Mouse (Mus musculus): ENCODE measurements around the gene Zranb3.
"Not testable (repeated sequence)": the region's sequence is repeated elsewhere in the genome, so short reads cannot be mapped to it uniquely, and the experiment has no call there.

Gene Zranb3

DNA sequence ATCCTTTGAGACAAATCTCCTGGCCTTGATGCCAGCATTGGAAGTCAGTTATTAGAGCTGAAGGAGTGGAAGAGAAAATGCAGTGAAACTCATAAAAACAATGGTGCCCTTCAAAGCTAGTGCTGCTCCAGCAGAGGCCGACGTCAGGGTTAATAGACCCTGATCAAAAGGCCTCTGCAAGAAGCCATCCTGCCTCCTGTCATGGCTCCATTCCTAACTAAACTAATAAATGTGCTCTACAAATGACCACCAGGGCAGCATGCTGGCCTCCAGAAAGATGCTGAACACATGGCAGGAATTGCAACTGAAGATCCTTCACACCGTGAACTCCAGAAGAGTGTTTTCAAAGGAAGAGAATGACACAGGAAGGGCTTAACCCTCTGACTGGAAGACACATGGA, 117.5 kb downstream of the Zranb3 start:
- DNase-seq = peak; percentile 48

DNA sequence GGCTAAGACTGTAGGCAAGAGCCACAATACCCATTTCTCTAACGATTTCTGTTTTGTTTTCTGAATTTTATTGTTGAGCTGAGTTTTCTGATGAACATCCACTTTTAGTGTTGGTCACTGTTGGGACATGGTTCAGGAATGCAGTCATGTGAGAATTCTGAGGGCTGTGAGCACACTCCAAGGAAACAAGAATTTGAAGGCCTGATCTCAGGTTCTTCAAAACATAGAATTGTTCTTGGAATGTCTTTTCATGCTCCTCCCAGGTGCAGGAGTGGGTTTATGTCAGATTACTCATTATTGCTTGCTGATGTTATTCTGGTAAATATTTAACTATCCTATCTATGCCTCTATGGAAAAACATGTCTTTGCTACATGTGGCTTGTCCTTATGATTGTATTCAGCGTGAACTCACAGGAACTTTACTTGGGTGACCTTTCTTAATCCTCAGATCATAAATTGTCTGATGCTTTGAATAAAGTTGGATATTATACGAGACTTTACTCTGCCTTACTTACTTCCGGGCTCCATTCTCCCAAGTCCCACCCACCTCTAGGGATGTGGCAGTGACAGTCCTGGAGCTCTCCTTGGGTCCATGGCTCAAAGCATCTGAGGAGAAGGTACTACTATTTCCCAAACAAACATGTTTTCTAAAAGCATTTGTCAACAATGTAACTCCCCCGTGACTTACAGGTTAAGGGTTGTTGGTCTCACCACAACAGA, 119.4 kb downstream of the Zranb3 start:
- DNase-seq = no peak

- DNase-seq = no peak
These were observed 120.6 kb downstream of the Zranb3 start for GRCm38 (mm10) chr1:127982268-127982667.

GRCm38 (mm10) chr1:127980911-127981559, 121.8 kb downstream of the Zranb3 start:
- peak; percentile 46 for DNase-seq

DNA sequence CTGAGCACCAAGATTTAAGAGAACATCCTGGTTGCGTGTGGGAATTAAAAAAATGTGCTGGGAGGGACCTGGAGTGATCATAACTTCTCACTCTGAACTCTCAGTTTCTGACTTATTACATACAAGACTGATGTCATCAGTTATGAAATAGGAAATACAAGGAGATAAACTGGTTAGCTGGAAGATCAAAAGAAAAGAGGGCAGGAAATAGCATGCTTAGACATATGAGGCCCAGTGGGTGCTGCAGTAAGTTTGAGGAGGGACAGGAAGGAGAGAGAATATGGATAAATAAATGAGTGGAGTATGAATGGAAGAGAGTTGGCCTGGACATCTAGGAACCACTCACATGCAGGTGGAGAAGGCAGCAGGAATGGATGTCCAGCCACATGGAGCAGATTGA, 124.7 kb downstream of the Zranb3 start:
- no peak for DNase-seq

DNA sequence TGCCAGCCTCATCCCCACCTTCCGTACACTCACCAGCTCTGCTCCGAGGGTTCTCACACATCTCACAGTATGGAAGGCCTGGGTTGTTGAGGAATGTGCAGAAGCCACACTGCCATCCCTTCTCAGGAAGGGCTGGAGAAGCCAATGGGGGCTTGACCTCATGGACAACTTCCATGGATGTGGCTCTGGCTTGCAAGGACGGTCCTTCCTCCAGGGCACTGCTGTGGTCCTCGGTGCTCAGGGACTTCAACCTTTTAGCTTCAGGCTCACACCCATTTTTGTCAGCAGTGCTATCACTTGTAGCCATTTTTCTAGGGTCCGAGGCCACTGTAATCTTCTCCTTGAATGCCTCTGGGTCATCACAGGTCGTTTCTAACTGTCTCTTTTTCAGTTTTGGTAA, 126.7 kb downstream of the Zranb3 start:
- no peak for DNase-seq

DNA sequence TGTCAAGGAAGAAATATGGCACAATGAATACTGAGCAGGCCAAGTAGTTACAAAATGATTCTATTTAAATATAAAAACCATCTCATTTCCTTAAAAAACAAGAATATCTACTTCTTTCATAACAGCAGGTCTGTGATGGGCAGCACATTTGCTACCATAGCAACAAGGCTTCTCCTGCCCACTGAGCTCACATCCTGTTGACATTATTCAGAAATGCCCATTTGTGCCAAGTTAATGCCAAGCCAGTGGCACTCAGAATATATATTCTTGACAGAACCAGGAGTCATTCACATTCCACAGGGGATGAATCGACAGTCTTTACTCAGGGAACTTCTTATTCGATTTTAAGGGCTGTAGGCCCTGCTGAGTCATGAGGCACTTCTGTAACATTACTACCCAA, 127.2 kb downstream of the Zranb3 start:
- DNase-seq = no peak

DNA sequence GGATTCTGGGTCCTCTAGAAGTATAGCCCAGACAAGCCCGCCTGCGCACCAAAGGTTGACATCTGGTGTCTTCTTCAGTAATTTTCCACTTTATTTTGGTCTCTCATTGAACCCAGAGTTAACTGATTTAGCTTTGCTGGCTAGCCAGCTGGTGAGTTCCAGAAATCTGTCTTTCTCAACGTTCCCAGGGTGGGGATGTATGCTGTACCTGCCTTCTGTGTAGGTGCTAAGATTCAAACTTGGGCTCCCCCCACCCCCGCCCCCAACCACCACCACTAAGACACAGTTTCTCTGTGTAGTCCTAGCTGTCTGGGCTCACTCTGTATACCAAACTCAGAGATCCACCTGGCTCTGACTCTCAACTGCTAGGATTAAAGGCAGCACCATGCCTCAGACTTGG, 128.8 kb downstream of the Zranb3 start:
- no peak for DNase-seq

- no peak for DNase-seq
These were observed 132.0 kb downstream of the Zranb3 start for GRCm38 (mm10) chr1:127970870-127971269.

GRCm38 (mm10) chr1:127963326-127963725, 139.5 kb downstream of the Zranb3 start:
- DNase-seq = no peak

DNA sequence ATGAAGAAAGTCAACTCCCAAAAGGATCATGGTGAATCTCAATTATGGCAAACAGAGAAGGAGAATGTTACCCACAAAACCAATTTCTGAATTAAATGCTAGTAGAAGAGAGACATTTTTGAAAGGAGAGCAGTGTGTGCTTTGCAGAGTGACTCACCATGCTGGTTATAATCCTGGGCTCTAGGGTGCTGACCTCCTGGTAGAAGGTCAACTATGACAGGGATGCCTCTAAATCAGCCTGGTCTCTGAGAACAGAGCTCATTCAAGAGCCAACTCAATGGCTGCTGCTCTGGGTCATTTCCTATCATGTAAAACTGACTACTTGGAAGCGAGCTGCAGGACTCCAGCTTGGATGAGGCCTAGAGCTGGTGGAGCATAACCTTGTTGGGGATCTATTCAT, 141.7 kb downstream of the Zranb3 start:
- DNase-seq = no peak

GRCm38 (mm10) chr1:127959312-127959718, 143.5 kb downstream of the Zranb3 start:
- no peak for DNase-seq

DNA sequence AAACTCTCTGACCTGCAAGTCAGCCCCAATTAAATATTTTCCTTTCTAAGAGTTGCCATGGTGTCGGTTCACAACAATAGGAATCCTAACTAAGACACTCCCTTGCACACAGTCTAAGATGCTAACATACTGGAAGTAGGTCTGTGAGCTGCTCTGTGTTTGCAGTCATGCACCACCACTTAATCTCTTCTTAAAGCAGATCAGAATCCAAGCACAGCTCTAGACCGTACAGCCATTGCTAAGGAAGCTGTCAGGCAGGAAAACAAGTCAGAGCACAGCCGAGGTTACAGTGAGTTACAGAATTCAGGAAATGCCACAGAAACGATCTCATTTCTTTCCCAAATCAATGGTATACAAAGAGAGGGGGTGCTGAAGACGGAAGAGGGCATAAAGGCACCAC, 144.0 kb downstream of the Zranb3 start:
- DNase-seq = peak; percentile 5

- DNase-seq = no peak
These were observed 146.3 kb downstream of the Zranb3 start for GRCm38 (mm10) chr1:127956524-127956923.

GRCm38 (mm10) chr1:127954800-127955199, 148.0 kb downstream of the Zranb3 start:
- DNase-seq = no peak

DNA sequence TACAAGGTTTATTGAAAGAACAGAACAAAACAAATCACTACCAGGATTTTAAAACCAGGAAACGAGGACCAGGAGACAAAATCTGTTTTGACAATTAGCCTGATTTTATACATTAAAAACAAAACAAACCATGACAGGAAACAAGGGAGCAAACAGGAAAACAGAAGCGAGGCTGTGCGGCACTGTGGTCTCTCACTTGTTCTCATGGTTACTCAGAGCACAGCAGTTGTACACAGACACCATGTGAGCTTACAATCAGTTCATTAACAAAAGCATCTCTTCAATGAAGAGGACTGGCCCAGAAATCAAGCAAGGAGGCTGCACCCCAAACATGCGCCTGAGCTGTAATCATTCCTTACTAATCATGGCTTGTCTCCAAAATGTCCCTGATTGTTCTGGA, 148.6 kb downstream of the Zranb3 start:
- DNase-seq = not testable (repeated sequence)

GRCm38 (mm10) chr1:127952276-127952675, 150.6 kb downstream of the Zranb3 start:
- DNase-seq = no peak

GRCm38 (mm10) chr1:127948748-127949147, 154.1 kb downstream of the Zranb3 start:
- DNase-seq = no peak

DNA sequence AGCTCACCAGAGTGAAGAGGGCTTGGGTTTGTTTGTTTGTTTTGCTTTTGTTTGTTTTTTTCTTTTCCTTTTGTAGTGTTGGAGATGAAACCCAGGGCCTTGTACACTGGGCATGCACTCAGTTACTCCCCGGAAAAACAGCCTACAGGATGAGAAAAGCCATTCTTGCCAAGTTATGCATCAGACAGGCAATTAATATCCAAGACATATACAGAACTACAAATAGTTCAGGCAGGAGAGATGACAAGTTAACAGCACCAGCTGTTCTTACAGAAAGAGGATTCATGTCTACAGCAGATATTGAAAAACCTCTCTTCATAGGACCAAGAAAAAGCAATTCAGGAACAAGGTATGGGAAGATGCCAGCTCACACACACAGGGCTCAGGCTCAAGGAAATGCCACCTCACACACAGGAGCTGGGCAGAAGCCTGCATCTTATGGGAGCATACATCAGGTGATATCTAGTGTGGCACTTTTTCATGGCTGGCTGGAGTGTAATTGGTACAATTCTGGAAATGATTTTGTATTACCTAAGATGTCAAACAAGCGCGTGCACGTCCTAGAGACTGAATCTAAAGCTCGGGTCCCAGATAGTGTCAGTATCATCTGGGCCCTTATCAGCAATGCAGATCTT, 156.1 kb downstream of the Zranb3 start:
- no peak for DNase-seq

DNA sequence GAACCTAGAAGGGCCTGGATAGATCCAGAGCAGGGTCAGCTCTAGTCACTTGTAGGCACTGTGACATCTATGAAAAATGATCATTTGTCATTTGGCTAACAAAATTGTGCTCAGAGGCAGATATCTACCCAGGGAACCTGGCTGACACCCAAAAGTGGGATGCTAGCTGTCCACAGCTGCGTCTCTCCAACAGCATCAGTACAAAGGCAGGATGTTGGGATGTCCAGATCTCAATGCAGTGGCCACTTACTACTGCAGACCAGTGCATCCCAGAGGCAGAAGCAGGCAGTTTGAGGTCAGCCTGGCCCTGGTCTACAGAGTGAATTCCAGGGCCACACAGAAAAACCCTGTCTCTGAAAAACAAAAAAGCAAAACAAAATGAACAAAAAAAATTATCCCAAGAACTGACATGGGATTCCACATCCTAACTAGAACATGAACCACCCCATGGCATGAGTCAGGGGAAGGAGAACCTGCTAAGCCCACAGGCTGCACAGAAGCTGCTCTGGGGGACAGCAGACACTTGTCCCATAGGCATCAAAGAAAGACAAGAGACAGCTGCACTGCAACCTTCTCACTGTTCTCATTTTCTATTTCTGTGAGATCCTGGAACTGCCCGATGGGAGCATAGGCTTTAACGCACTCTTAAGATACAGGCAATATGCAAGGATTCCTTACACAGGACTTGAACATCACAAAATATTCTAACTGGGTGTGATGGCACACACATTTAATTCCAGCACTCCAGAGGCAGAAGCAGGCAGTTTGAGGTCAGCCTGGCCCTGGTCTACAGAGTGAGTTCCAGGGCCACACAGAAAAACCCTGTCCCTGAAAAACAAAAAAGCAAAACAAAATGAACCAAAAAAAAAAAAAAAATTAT, 156.9 kb downstream of the Zranb3 start:
- no peak for DNase-seq

DNA sequence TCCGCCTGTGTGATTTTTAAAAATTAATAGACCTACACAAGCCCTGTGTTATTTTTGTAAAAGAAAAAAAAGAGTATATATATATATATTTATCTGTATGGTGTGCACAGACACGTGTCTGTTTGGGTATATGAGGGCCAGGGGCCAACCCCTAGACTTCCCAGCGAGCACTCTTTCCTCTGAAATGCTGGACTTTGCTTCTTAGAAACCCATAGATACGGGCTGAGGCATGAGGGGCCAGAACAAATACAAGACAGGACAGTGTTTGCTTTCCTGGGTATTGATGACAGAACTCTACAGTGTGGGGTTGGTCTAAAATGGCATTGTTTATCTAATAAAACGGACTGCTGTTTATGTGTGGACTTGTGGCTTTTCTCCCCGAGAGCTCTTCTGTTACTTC, 159.3 kb downstream of the Zranb3 start:
- no peak for DNase-seq

DNA sequence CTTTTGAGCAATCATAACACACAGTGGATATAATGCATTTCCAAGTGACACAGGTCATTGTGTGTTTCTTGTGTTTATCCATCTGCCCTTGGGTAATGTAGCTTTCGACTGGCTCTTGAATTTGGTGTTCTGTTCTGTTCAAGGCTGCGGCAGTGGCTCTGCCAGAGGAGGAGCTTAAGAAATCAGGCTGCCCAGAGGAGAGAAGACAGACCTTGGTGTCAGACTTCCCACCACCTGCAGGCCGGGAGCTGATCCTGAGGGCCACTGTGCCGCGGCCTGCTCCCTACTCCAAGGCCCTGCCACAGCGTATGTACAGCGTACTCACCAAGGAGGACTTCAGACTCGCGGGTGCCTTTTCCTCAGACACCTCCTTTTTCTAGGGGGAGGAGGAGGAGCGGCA, 160.6 kb downstream of the Zranb3 start:
- no peak for DNase-seq

DNA sequence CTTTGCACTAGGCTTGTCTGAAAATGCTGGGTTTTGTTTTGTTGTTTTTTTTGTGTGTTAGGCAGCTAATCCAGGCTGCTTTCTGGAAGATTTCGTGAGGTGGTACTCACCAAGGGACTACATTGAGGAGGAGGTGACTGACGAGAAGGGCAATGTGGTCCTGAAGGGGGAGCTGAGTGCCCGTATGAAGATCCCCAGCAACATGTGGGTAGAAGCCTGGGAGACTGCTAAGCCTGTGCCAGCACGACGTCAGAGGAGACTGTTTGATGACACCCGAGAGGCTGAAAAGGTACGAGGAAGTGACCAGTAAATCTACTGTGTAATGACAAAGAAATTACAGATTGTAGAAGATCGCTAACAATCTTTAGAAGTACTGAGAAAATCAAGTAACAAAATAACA, 165.6 kb downstream of the Zranb3 start:
- DNase-seq = no peak

All from retina, postnatal 1 day (tissue).